Mouse (Mus musculus) liver, adult (tissue): ENCODE results near the gene Nt5m.

ENCODE experiments used
- GATA4 ChIP-seq: IDR thresholded peaks from 2 replicates; pipeline ENCODE4 v1.6.1; 2014; ENCODE audit warnings: mild to moderate bottlenecking, low read length; ENCODE audit not compliant: insufficient replicate concordance

Gene Nt5m

DNA sequence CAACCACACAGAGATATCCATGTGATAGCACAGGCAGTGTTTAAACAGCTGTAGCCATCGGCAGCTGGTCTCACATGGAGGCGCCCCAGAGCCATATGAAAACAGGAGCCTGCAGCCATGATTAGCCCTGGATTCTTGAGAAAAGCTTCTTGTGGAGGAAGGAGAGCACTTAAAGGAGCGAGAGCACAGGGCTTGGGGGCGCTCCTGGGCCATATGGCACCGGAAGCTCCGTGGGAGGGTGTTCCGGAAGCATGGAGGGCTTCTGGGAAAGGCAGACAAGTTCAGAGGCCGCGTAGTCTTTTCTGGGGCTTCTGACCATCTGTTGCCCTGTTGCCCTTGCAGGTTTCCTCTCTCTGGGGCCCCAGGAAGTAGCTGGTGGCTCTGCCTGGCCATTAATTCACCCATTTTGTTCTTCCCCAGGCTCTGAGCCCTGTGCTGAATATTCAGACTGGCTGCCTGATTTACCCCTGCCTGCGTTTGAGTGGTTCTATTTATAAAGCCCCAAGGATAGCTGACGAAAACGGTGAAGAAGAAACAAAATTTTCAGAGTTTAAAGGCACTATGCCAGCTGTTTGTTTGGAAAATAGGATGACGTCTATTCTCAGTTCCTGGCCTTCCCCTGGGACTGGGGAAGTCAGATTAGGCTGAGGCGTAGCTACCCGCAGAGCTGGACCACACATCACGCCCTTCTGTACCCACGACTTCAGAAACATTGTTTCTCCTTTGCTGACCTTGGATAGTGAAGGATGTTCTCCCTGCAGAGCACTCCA lies 46.2 kb downstream of the Nt5m start:
- TF ChIP-seq GATA4 = no peak

DNA sequence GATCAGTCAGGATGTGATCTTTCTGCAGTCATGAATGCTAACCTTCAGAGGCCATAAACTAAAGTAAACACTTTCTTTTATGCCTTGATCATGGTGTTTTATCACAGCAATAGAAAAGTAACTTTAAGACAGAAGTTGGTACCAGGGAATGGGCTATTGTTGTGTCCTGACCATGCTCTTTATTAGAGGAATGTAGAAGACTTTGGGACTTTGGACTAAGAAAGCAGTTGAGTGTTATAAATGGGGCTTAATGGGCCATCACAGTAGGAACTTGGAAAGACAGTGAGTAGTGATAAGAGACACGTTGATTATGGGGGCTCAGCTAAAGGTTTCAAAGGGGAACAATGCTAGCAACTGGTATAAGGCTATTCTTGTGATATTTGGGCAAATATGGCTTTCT lies 47.7 kb downstream of the Nt5m start:
- TF ChIP-seq GATA4 = no peak

DNA sequence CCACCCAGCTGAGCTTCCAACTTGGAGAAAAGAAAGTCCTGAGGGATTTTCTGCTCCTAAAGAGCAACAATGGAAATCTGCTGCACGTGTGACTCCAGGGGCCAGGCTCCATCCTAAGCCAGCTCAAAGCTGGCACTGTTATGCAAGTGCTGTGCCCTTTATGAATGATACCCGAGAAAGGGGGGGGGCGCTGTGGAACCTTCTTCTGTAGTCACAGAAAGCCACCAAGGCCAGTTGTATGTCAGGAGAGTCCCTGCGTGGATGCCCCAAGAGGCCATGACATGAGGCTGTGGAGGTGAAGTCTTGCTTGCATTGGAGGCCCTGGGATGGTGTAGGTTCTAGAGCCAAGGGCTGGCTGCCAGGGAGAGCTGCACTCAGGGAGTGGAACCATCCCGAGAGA lies 48.9 kb downstream of the Nt5m start:
- no peak for TF ChIP-seq GATA4

DNA sequence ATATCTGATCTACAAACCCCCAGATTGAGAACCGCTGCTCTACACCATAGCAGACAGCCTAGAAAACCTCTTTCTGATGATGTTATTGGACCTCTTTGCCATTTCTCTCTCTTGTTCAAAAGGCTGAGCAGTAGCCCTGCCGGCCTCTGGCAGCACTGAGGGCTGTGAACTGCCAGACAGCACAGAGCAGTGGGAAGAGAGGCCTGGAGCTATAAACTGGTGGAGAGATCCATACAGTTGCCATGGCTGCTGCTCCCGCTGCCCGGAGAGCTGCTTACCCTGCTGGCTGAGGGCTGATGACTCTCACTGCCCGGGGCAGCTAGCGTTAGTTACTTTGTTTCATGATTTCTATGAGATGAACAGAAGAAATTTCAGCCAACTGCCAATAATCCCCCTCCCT lies 52.6 kb downstream of the Nt5m start:
- TF ChIP-seq GATA4 = no peak

DNA sequence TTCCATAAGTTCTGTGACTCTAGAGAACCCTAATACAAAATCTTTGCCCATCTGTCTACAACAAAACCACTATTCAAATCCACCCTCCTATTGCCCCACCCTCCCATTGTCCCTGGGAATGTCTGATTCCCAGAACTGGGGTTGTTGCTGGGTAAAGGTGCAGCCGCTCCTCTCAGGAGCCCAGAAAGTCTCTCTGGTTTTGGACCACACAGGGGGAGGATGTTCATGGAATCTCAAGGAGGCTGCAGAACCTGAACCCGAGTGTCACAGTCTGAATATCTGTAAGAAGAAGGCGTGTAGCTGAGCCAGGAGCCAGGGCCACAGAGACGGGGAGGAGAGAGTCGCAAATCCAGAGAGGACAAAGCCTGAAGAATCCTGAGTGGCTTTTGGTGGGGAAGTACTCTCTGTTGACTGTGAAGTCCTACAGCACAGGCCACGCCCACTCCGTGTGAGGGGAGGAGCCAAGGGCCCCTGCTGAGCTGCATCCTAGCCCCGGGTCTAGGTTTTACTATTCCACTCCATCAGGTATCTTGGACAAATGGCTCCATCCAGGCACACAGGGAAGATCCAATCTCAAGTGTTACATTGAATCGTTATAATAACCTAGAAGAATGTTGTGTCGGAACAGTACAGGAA lies 54.0 kb downstream of the Nt5m start:
- no peak for TF ChIP-seq GATA4

DNA sequence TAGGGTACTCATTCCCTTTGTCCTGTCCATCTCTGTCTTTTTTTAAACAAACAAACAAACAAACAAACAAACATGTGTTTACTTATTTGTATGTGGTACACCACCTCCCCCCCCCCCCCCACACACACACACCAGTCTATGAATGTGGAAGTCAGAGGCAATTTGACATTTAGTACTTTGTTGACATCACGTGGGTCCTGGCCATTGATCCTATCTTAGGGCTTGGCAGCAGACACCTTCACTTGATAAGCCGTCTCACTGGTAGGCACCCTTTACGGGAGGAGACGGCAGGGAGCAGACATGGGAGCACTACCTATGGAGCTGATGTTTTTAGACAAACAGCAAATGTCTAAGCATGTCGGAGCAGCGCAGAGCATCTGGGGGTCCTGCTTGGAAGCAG lies 55.7 kb downstream of the Nt5m start:
- TF ChIP-seq GATA4 = no peak

DNA sequence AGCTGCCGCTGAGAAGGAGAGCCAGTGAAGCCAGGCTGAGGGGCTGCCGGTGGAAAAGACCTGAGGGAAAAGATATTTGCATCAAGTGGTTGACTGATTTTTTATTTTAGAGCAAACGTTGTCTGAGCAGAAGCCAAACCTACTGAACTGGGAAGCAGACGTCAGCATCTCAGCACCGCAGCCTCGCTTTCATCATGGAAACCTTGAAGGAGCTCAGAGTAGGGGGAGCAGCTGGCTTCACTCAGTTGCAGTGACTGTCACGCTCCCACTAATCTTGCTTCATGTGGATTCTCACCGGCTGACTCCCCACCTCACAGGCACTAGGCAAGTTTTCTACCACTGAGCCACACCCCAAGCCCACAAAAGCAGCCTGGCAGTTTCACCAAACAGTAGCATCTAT lies 56.1 kb downstream of the Nt5m start:
- no peak for TF ChIP-seq GATA4

DNA sequence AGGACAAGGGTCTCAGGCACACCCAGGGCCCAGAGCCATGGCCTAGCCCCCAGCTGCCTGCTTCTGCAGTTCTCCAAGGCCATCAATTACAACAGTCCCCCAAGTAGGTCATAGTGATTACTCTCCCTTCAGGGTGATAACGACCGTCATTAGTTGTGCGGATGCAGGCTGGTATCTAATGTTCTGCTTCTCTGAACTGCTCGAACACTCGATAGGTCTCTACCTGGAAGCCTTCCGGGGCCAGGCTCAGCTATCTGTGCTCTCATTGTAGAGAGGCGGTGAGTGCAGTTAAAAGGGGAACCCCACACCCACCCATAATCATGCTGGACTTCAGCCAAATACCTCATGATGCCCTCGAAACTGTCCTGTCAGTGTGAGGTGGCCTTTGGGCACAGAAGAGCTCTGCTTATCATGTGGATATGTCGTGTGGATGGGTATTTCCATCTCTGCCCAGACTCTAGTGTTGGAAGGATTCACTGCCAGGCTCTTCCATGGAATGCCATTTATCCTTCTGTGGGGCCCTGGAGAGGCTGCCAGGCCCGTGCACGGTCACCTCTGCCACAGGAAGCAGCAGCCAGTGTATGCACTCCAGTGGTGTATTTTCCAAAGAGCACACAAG lies 58.8 kb downstream of the Nt5m start:
- no peak for TF ChIP-seq GATA4

DNA sequence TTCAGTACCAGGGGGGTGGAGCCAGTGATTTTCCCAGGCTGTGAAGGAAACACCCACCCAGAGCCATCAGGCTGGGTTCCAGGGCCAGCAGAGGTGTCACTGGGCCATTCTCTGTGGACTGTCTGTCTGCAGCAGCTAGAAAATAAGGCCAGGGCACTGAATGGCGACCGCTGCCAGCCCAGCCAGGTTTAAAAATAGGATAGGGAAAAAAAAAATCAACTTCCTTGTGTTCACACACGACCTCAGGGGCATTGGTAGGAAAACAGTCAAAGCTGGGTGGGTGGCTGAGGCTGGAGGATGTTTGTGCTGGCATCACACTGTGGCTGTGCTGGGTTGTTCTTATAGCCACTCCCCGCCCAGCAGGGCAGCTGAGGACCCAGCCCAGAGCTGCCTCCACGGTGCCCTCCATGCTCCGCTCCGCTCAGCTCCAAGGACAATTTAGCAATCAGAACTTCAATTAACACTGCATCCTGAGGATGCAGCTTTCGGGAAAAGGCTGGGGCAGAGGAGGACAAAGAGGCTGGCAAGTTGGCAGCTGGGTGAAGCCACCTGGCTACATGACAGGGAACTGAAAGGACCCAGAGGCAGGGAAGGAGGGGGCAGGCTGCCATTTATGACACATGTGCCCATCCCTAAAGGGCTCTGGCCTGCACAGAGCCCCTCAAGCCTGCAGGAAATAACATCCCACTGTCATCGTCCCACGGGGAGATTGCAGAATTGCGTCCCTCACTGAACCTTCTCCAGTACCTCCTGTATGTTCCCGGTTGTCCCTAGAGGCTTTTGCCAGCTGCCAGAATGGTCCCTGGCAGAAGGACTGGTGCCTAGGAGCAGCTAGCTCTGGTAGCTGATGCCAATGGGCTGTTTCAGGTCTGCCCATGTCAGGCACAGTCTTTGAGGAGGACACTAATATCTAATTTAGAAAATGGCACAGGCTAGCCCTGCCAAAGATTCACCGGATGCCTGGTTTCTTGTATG lies 60.8 kb downstream of the Nt5m start:
- no peak for TF ChIP-seq GATA4

DNA sequence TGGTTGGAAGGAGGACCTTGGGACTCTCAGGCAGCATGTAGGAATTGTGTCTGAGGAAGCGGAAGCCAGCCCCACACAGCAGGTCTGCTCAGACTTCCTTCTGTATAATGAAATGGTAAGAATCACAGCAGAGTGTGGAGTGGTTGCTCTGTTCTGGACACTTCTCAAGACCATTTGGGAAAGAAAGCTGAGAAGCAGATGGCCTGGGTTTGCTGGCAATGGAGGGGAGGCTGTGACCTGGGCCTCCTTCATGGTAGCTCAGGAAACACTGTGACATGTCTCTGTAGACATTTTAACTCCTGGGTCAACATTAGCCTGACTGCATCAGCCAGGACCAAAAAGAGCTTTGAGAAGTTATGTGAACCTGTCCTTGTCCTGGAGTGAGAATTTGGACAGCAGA lies 61.7 kb downstream of the Nt5m start:
- no peak for TF ChIP-seq GATA4

DNA sequence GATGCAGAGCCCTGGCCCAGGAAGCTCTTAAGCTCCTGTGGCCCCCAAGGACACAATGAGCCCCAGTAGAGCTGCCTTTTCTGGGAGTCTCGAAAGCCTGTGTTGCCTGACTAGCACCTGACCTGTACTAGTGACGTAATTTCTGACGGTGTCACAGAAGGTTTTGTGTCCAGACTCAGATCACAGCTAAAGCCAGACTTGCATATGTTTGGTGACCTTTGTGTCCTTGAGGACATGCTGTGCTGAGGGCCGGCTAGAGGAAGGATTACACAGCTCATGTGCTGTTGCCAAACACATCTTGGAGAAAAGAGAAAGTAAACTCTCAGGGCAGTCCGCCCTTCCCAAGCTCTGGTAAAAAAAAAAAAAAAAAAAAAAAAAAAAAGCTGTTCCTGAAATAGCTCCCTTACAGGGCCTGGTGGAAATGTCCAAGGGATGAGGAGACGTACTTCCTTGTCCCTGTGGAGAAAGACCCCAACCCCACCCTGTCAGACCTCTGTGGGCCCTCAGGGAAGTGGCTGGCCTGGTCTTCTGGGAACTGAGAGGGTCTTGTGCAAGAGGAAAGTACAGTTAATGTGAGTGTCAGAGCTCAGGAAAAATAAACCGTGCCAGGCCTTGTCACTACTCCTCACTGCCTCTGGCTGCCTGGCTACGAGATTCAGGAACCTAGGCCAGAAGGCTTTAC lies 62.9 kb downstream of the Nt5m start:
- TF ChIP-seq GATA4 = no peak

DNA sequence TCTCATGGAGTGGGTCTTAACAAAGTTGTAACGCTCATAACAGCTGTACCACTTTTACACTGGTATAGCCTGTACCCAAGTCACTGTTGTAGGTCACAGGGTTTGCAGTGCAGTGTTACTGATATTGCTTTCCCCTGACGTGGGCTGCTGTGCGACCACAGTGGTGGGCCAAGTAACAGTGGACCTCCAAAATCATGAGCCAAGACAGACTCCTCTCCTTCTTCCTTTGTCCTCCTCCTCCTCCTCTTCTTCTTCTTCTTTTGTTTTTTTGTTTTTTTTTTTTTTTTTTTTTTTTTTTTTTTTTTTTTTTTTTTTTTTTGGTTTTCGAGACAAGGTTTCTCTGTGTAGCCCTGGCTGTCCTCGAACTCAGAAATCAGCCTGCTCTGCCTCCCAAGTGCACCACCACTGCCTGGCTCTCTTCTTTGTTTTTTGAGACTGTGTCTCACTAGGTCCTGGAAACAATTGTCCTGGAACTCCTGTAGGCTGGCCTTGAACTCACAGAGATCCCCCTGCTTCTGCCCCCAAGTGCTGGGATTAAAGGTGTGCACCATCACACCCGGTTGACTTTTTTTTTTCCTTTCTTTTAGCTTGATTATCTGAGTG lies 67.4 kb downstream of the Nt5m start:
- TF ChIP-seq GATA4 = no peak

DNA sequence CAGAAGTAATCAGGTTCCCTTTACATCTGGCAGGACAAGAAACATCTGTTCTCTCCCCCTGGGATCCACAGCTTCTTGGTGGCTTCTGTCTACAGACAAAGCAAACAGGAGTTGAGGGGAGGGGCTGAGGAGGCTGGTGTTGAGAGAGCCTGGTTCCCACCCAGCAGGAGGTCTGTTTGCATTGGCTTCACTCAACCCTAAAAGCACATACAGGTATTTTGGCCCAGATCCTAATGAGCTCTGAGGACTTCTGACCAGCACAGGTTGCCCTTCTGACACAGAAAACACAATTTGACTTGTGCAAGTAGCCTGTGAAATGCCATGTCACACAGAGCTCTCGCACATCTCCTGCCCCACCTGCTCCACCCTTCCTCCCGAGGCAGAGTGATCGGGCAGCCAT lies 69.2 kb downstream of the Nt5m start:
- no peak for TF ChIP-seq GATA4

DNA sequence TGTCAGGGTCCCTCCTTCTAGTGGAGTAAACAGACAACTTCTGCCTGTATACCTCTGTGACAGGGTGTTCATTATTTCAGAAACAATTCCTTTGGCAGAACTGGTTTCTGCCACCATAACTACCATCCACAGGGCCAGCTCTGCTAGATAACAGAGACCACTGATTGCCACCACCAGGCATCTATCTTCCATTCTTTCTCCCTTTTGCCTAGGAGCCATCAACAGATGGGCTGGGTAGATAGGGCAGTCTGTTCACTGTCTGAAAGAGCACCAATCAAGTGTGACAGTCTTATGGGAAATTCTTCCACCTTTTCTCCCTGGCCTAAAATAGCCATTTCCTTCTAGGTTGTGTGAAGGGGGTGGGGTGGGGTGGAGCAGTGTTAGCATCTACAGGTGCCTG lies 71.3 kb downstream of the Nt5m start:
- no peak for TF ChIP-seq GATA4
